Mouse (Mus musculus): ENCODE results near the gene Rpl10a. TPM values are rescaled to one million over a fixed set of nuclear protein-coding genes. Genes with fewer than 3 reads are reported as not detected.

Gene Rpl10a
- total and polyA plus RNA-seq, 3 experiments, result 826 to 2,217 (median 935) TPM

GRCm38 (mm10) chr17:28360531-28361277, 32.4 kb downstream of the Rpl10a start:
- no peak for DNase-seq

GRCm38 (mm10) chr17:28361921-28362652, 33.8 kb downstream of the Rpl10a start:
- no peak for DNase-seq

DNA sequence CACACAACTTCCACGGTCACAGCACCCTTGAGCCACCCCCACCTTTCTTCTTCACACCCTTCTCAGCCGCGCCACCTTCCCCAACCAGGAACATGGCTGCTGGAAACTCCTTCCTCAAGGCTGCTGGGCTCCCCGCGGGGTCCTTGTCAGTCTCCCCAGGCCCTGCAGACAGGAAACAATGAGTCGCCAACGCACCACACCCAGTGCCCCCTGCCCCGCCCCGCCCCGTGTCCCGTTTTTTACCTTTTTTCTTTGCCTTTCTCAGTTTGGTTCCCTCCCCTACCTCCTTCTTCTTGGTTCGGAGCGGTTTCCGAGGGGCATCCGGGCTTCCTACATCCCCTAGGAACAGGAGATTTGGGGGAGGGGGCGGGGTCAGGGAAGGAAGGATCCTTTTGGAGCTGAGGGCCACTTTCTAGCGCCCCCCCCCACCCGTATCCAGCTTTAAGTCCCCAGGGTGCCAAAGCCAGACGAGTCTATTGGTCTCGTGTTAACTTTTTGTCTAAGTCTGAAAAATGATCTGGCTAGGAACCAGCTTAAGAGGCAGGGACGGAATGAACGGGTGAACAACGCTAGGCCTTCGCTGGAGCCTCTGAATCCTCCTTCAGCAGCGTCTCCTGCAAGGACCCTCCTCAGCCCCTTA, 34.5 kb downstream of the Rpl10a start:
- no peak for DNase-seq

DNA sequence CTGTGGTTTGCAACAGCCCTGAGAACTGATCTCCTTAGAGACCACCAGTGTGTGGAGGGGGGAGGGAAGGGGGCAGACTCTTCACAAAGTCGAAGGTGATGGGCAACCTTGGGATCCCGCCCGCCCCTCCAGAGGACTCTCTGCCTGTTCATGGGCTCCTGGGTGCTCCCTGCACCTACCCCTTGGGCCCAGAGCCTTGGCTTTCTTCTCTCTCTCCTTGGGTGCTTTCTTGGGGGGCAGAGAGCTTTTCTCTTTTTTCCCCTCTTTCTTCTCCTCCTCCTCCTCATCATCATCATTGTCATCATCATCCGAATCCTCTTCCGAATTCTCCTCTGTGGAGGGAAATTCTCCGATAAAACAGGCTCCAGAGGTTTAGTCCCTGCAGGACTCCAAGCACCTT, 35.2 kb downstream of the Rpl10a start:
- no peak for DNase-seq

- no peak for DNase-seq
These were observed 36.9 kb downstream of the Rpl10a start, which contains the start of gene Tulp1 for GRCm38 (mm10) chr17:28365122-28365521. Gene Tulp1 (minus strand): TSS chr17:28365222.

DNA sequence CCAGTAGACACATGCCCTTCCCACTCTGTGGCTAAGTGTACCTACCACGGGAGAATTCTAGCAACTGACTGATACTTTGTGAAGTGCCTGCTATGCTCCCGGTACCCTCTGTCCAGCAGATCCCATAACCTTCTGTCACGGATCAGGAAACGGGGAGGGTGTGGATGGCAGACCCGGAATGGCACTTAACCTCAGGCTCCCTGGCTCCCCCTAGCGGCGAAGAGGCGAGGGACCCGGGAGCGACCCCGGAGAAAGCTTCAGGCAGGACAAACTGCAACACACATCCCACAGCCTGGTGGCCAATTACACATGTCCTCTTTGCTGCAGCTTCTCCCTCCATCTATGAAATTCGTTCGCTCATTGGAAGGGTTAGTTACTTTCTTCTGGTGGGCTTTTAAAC, 40.2 kb downstream of the Rpl10a start:
- DNase-seq, result peak; percentile 78

GRCm38 (mm10) chr17:28369056-28369455, 40.8 kb downstream of the Rpl10a start:
- DNase-seq, result no peak

- peak; percentile 83 for DNase-seq
These were observed 43.0 kb downstream of the Rpl10a start for GRCm38 (mm10) chr17:28371286-28371685.

GRCm38 (mm10) chr17:28371941-28372340, 43.7 kb downstream of the Rpl10a start:
- DNase-seq, result no peak

DNA sequence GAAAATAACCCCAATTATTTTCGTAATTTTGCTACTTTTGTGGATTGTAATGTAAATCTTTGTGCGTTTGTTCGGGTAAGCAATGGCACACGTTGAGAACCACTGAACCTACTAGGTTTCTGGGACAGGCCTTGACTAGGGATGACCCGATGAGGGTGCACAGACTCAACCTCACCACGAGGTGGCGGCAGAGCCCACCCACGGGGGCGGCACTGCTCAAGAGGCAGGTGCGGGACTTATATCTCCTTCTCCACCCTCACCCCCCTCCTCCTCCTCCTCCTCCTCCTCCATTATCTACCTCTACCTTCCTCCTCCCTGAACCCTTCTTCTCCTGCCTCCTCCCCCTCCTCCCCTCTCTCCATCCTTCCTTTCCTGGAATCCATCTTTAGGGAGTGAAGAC, 45.5 kb downstream of the Rpl10a start:
- peak; percentile 57 for DNase-seq

GRCm38 (mm10) chr17:28374494-28374893, 46.2 kb downstream of the Rpl10a start:
- no peak for DNase-seq

- no peak for DNase-seq
These were observed 47.4 kb downstream of the Rpl10a start for GRCm38 (mm10) chr17:28375592-28376061.

GRCm38 (mm10) chr17:28380255-28380654, 52.0 kb downstream of the Rpl10a start:
- no peak for DNase-seq

Other genes with a start within 250 kb of the Rpl10a start
- under 1 TPM in 1 of 2 experiments, not detected in 1; 0.24 TPM for gene Tcp11, start 247.8 kb upstream of the Rpl10a start, total RNA-seq (2021)
- gene Tcp11, start 247.8 kb upstream of the Rpl10a start, polyA plus RNA-seq (2012; rRNA removed), result 0.08 TPM in 1 of 2 replicates, not detected in the other
- 10 to 100 TPM in 1 of 2 experiments, 1 to 10 TPM in 1; 9.8 to 16.7 TPM for gene Scube3, start 186.3 kb upstream of the Rpl10a start, total RNA-seq (2021)
- gene Scube3, start 186.3 kb upstream of the Rpl10a start, polyA plus RNA-seq (2012; rRNA removed), result 28.1 and 33.1 TPM in 2 replicates
- 10 to 100 TPM; 31.3 to 39.2 TPM for gene Zfp523, start 151.3 kb upstream of the Rpl10a start, total RNA-seq (2021)
- gene Zfp523, start 151.3 kb upstream of the Rpl10a start, polyA plus RNA-seq (2012; rRNA removed), result 118 and 122 TPM in 2 replicates
- 1 to 10 TPM; 1.5 to 1.8 TPM for gene Def6, start 120.7 kb upstream of the Rpl10a start, total RNA-seq (2021)
- 2.8 and 3.3 TPM in 2 replicates for gene Def6, start 120.7 kb upstream of the Rpl10a start, polyA plus RNA-seq (2012; rRNA removed)
- 10 to 100 TPM; 39.3 to 60.3 TPM for gene Ppard, start 95.8 kb upstream of the Rpl10a start, total RNA-seq (2021)
- gene Ppard, start 95.8 kb upstream of the Rpl10a start, polyA plus RNA-seq (2012; rRNA removed), result 58.0 and 65.5 TPM in 2 replicates
- 10 to 100 TPM; 19.5 to 22.5 TPM for gene Fance, start 15.0 kb upstream of the Rpl10a start, total RNA-seq (2021)
- gene Fance, start 15.0 kb upstream of the Rpl10a start, polyA plus RNA-seq (2012; rRNA removed), result 27.8 and 31.5 TPM in 2 replicates
- gene Tead3, start 22.3 kb downstream of the Rpl10a start, total RNA-seq (2021), result 10 to 100 TPM in 1 of 2 experiments, 1 to 10 TPM in 1; 8.6 to 12.5 TPM
- 15.9 and 17.6 TPM in 2 replicates for gene Tead3, start 22.3 kb downstream of the Rpl10a start, polyA plus RNA-seq (2012; rRNA removed)
- gene Tulp1, start 36.8 kb downstream of the Rpl10a start, total RNA-seq (2021), result not detected
- gene Tulp1, start 36.8 kb downstream of the Rpl10a start, polyA plus RNA-seq (2012; rRNA removed), result 0.49 and 0.91 TPM in 2 replicates
- 10 to 100 TPM; 68.0 to 69.5 TPM for gene Fkbp5, start 189.1 kb downstream of the Rpl10a start, total RNA-seq (2021)
- 24.4 and 27.1 TPM in 2 replicates for gene Fkbp5, start 189.1 kb downstream of the Rpl10a start, polyA plus RNA-seq (2012; rRNA removed)
- not detected for gene Armc12, start 202.3 kb downstream of the Rpl10a start, total RNA-seq (2021)
- not detected in 2 replicates for gene Armc12, start 202.3 kb downstream of the Rpl10a start, polyA plus RNA-seq (2012; rRNA removed)
- not detected for gene Clpsl2, start 220.9 kb downstream of the Rpl10a start, total RNA-seq (2021)
- gene Clpsl2, start 220.9 kb downstream of the Rpl10a start, polyA plus RNA-seq (2012; rRNA removed), result not detected in 2 replicates
- gene Clps, start 232.3 kb downstream of the Rpl10a start, total RNA-seq (2021), result not detected
- gene Clps, start 232.3 kb downstream of the Rpl10a start, polyA plus RNA-seq (2012; rRNA removed), result 1.4 and 45.4 TPM in 2 replicates
- 1 to 10 TPM; 1.7 to 2.3 TPM for gene Lhfpl5, start 247.2 kb downstream of the Rpl10a start, total RNA-seq (2021)
- 6.6 and 9.0 TPM in 2 replicates for gene Lhfpl5, start 247.2 kb downstream of the Rpl10a start, polyA plus RNA-seq (2012; rRNA removed)